Mouse (Mus musculus) cerebellum, adult 9-10 months (tissue): ENCODE measurements around the gene Ptgs1.
A peak's percentile ranks its signal among the peaks of the same experiment; 100 is the strongest.

ENCODE experiments used
- DNase-seq: peaks from one replicate; pipeline ENCODE4 v3.0.0; 2022

The Ptgs1 gene

DNA sequence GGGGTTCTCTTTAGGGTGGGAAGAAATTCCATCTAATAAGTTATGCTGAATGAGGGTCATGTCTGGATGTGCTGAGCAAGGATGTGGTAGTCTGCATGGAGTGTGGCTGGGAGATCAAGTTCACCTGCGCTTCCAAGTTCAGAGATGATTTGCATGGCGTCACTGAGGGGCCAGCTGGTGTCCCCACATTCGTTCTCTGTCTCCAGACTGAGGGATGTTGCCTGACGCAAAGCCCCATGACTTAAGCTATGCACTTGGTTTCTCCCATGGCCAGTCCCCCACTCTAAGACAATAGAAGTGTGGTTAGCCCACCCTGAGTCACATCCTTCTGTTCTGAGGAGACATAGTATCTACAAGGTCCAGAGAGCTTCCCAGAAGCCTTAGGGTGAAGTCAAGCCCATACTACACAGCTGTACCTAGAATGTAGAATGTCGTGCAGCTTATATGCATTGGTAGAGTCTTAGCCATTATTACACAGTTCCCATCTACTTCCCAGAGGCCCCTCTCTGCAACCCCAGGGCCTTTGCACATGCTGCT is 15.0 kb upstream of the Ptgs1 start:
- no peak for DNase-seq

GRCm38 (mm10) chr2:36216546-36216945 is 13.7 kb upstream of the Ptgs1 start:
- no peak for DNase-seq

GRCm38 (mm10) chr2:36216953-36217573 is 13.2 kb upstream of the Ptgs1 start:
- DNase-seq: no peak

- DNase-seq: no peak
Measured at GRCm38 (mm10) chr2:36217692-36218233, 12.5 kb upstream of the Ptgs1 start.

GRCm38 (mm10) chr2:36220106-36220505 is 10.1 kb upstream of the Ptgs1 start:
- DNase-seq: no peak

DNA sequence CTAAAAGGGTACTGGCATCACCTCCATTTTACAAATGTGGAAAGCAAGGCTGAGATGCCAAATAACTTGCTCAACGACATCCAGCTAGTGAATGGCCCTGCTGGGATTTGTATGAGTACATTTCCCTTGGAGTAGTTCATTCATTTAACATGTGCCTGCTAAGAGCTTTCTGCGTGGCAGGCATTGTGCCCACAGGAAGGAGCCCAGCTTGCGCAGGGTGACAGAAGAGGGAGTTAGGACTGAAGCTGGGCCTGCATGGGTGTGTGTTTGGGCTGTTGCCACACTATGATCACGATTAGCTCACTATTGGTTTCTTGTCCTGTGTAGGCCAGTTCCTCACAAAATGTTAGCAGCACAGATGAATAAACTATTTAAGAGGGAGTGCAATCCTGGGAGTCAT is 9.3 kb upstream of the Ptgs1 start:
- no peak for DNase-seq

DNA sequence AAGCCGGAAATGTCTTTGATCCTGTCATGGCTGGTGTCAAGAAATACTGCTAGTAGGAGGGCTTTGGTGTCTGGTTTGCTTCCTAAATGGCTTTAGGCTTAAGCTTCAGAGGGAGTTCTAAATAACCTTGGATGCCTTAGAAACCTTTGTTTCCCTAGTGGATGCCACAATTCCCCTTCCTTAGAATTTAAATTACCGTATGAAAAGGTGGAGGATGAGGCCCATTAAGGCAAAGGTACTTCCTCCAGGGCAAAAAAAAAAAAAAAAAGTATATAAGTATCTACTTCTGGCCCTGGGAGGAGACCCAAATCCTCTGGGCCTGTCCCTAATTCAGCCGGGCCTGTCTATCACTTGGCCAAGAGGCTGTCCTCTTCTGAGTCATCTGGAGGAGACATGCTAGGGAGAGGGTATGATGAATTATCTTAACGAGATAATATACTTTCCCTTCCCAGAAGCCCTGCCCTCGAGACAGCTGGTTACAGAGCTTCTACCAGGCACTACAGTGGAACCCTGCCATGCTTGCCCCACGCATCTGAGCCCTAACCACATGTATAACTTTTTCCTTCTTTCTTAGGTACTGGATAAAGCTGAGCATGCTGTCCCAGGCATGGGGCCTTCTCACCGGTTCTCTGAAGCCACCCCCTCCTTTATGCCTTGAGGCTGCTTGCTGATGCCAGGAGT is 7.9 kb upstream of the Ptgs1 start:
- DNase-seq: no peak

- no peak for DNase-seq
Measured at GRCm38 (mm10) chr2:36223436-36223835, 6.8 kb upstream of the Ptgs1 start.

DNA sequence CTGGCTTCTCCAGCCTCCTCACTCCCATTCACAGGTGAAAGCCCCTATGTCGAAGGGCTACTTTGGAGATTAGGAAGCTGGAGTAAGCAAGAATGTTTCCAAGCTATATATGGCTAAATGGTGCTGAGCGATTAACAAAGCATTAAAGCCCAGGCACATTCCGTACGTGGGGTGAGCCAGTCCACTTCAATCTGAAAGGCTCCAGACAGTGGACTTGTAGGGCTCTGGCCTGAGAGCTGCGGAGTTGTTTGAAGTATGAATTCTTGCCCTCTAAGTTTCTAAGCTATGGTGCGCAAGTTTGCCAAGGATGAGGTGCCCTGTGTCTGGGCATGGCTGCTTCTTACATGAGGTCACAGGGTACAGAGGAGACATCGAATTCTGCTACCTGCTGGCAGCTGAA is 6.1 kb upstream of the Ptgs1 start:
- no peak for DNase-seq

DNA sequence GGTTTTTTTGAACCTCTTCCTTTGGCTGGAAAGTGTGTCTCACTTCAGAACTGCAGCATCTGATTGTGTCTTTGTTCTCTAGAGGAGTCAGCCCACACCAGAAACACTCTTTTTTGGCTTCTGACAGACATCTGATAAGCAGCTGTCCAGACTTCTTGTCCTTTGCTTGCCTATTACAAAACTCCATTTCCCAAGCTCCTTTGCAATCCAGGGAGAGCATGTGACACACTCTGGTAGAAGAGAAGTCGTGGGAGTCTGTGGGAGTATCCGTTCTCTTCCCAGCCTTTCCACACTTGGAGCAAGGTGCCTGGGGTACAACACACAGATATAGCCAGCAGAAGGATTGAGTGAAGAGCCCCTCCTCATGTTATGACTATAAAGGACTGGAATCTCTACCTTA is 5.6 kb upstream of the Ptgs1 start:
- no peak for DNase-seq

DNA sequence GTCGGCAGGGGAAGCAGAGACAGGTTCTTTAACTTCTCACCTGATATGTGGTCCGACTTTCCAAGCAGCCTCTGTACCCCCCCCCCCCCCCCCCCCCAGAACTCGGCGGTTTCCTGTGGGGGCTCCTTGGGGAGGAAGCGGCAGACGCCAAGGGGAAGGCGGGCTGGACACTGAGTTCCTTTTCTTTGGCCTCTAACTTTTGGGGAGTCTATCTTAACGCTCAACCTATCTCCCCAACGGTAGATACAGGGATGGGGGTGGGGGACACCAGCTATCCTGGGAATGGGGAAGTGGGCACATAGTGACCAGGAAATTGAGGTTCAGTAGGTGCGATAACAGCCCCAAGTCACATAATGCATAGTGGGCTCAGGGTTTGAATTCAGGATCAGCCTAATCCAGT is 741 bp downstream of the Ptgs1 start:
- no peak for DNase-seq

GRCm38 (mm10) chr2:36234526-36235368 is 4.5 kb downstream of the Ptgs1 start:
- DNase-seq: no peak

GRCm38 (mm10) chr2:36235917-36236316 is 5.7 kb downstream of the Ptgs1 start:
- DNase-seq: peak; percentile 93

DNA sequence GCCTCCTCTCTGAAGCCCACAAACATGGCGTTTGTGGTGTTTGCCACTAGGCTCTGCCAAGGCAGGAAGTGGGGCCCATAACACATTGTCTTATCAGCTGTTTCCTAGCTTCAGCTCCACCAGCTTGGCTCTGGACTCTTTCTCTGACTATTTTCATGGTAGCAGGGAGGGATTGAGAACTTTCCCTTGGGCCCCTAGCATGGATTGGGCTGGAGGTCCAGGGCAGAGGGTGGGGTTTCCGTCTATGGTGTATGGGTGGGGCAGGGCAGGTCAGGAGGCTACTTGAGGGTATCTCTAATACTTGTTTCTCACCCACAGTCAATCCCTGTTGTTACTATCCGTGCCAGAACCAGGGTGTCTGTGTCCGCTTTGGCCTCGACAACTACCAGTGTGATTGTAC is 6.7 kb downstream of the Ptgs1 start:
- no peak for DNase-seq

GRCm38 (mm10) chr2:36237557-36237956 is 7.3 kb downstream of the Ptgs1 start:
- no peak for DNase-seq

GRCm38 (mm10) chr2:36238467-36238866 is 8.2 kb downstream of the Ptgs1 start:
- DNase-seq: no peak

GRCm38 (mm10) chr2:36238951-36239350 is 8.7 kb downstream of the Ptgs1 start:
- no peak for DNase-seq

GRCm38 (mm10) chr2:36242514-36242913 is 12.3 kb downstream of the Ptgs1 start:
- peak; percentile 63 for DNase-seq

- DNase-seq: no peak
Measured at GRCm38 (mm10) chr2:36243296-36243891, 13.2 kb downstream of the Ptgs1 start.

- no peak for DNase-seq
Measured at GRCm38 (mm10) chr2:36243892-36244309, 13.7 kb downstream of the Ptgs1 start.

GRCm38 (mm10) chr2:36244705-36245104 is 14.5 kb downstream of the Ptgs1 start:
- DNase-seq: no peak

DNA sequence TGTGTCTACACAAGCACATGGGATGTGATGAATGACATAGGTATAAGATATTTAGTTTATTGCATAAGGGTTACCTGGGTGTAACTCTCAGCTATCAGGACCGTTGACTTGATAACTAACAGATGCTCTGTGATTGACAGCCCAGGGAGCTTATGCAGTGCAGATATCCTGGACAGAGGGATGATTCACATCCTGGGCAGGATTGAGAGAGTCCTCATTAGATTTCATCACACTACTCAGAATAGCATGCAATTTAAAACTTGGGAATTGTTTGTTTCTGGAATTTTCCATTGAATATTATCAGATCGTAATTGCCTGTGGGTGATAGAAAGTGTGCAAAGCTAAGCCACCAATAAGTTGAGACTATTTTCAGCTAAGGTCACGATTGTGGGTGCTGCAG is 17.7 kb downstream of the Ptgs1 start:
- DNase-seq: no peak

DNA sequence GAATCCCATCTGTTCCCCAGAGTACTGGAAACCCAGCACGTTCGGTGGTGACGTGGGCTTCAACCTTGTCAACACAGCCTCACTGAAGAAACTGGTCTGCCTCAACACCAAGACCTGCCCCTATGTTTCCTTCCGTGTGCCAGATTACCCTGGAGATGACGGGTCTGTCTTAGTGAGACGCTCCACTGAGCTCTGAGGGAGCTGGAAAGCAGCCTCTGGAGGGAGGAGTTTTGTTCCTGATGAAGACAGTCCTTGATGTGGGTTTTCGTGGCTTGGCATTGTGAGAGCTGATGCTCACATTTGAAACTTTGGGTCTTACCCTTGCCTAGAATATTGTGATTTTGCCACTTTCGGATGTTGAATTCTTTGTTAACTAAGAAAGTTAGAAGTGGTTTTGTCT is 20.9 kb downstream of the Ptgs1 start:
- no peak for DNase-seq
